Mouse (Mus musculus): ENCODE data around the gene Csnk1g1. TPM values are rescaled to one million over a fixed set of nuclear protein-coding genes. Genes with fewer than 3 reads are reported as not detected.

Csnk1g1 gene
- polyA plus RNA-seq, 1 experiment: 12.4 TPM

DNA sequence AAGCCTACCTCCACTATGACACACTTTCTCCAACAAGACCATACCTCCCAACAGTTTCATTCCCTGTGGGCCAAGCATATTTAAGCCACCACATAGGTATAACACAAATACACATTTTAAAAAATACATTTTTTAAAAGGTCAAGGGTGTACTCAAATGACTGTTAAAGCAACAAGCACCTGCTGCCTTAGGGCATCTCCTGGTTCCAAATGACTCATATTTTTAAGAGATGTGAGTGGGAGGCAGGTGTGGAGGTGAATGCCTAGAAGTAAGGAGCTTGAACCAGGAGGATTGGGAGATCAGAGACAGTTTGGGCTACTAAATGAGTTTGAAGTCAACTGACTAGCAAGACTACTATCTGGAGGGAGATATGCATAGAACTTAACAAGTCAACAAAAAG lies 21.1 kb downstream of the Csnk1g1 start:
- TF ChIP-seq CTCF (IDR thresholded peaks at IDR 0.05; ENCODE audit: borderline replicate concordance, control insufficient read depth, extremely low read depth, insufficient read depth, low read length, poor library complexity) (no peak), POLR2A (IDR thresholded peaks at IDR 0.05; ENCODE audit: control insufficient read depth, extremely low read depth, insufficient read depth, low read length, poor library complexity) (no peak)
- no peak overlapping the region for H3K4me3 ChIP-seq (ENCODE audit: control insufficient read depth, insufficient read depth, low read length)
- no peak overlapping the region for H3K27ac ChIP-seq (ENCODE audit: control insufficient read depth, insufficient read depth, low read length)
- H3K4me1 ChIP-seq (replicated peaks; ENCODE audit: control insufficient read depth, insufficient read depth, low read length): no peaks in the 10 kb centered on the region
- no peaks in the 10 kb centered on the region for H3K36me3 ChIP-seq (ENCODE audit: control insufficient read depth, insufficient read depth, low read length)
- H3K27me3 ChIP-seq (ENCODE audit: control insufficient read depth, insufficient read depth, low read length): no peaks in the 10 kb centered on the region
- no peak for DNase-seq

DNA sequence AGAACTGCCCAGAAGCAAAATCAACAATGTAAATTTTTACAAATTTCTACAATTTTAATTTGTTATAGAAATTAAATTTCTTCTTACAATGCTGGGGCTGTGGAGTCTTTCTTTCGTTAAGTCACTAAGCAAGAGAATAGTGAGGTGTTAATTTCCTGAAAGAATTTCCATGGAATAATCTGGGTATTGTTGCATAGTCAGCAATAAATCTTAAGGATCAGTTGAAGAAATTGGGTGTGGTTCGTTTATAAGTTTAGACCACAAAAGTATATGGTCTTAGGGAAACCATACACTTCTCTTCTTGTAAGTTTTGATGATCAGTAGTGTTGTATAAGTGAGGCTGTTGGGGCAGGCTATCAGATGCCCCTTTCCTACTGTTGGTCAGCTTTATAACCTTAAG lies 28.8 kb downstream of the Csnk1g1 start:
- Histone ChIP-seq H3K27ac (ENCODE audit: control insufficient read depth, insufficient read depth, low read length) (no peak overlapping the region), H3K4me3 (ENCODE audit: control insufficient read depth, insufficient read depth, low read length) (no peak overlapping the region), H3K36me3 (ENCODE audit: control insufficient read depth, insufficient read depth, low read length) (no peaks in the 10 kb centered on the region), H3K4me1 (replicated peaks; ENCODE audit: control insufficient read depth, insufficient read depth, low read length) (no peaks in the 10 kb centered on the region), H3K27me3 (ENCODE audit: control insufficient read depth, insufficient read depth, low read length) (no peaks in the 10 kb centered on the region)
- no peak for DNase-seq
- TF ChIP-seq POLR2A (IDR thresholded peaks at IDR 0.05; ENCODE audit: control insufficient read depth, extremely low read depth, insufficient read depth, low read length, poor library complexity) (no peak), CTCF (IDR thresholded peaks at IDR 0.05; ENCODE audit: borderline replicate concordance, control insufficient read depth, extremely low read depth, insufficient read depth, low read length, poor library complexity) (no peak)
- 90% methylated on average over 2 of the region's 2 CpGs for WGBS

DNA sequence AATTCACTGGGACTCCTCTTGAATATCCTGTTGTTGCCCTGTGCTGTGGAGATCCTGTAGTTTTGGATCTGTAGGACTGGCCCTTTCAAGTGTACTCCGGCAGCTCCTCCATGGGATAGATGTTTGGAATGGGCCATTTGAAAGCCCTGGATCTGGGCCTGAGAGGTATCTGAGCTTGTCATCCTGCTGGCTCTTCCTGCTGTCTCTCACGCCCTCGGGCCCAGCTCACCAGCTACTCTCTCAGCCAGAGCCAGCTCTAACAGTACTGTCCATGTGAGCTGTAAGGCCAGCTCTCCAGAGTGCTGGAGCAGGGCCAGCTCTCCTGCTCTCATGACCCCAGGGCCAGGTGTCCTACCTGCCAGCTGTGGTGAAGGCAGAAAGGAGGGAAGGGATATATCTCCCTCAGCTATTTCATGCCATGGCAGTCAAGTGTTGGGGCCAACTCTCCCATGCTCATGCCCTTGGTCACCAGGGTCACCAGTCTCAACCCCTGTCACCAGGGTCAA lies 42.4 kb downstream of the Csnk1g1 start:
- no peaks in the 10 kb centered on the region for H3K27me3 ChIP-seq (ENCODE audit: control insufficient read depth, insufficient read depth, low read length)
- H3K4me3 ChIP-seq (ENCODE audit: control insufficient read depth, insufficient read depth, low read length): no peak overlapping the region
- no peak for DNase-seq
- TF ChIP-seq CTCF (IDR thresholded peaks at IDR 0.05; ENCODE audit: borderline replicate concordance, control insufficient read depth, extremely low read depth, insufficient read depth, low read length, poor library complexity) (no peak), POLR2A (IDR thresholded peaks at IDR 0.05; ENCODE audit: control insufficient read depth, extremely low read depth, insufficient read depth, low read length, poor library complexity) (no peak)
- 90% methylated on average over 3 of the region's 3 CpGs for WGBS
- no peak overlapping the region for H3K27ac ChIP-seq (ENCODE audit: control insufficient read depth, insufficient read depth, low read length)
- H3K36me3 ChIP-seq (ENCODE audit: control insufficient read depth, insufficient read depth, low read length): no peaks in the 10 kb centered on the region
- no peaks in the 10 kb centered on the region for H3K4me1 ChIP-seq (replicated peaks; ENCODE audit: control insufficient read depth, insufficient read depth, low read length)

DNA sequence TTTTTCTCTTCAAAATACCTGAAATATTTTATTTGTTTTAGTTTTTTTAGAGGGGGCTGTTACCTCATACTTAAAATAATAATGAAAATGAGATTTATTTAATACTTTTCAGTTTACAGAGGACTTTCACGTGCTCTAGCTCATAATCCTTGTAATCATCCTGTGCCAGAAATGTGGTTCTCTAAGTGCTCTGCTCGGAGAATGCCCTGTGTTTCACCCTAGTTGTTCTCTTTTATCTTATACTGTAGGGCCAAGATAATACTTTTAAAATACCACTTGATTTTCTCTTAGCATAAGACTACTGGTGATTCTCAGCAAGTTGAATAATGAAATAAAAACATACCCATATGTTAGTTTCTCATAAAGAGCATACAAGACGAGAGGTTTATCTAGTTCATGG lies 61.3 kb downstream of the Csnk1g1 start:
- H3K4me1 ChIP-seq (replicated peaks; ENCODE audit: control insufficient read depth, insufficient read depth, low read length): no peaks in the 10 kb centered on the region
- 96% methylated on average over 3 of the region's 3 CpGs for WGBS
- H3K27me3 ChIP-seq (ENCODE audit: control insufficient read depth, insufficient read depth, low read length): no peaks in the 10 kb centered on the region
- H3K36me3 ChIP-seq (ENCODE audit: control insufficient read depth, insufficient read depth, low read length): no peaks in the 10 kb centered on the region
- DNase-seq: no peak
- no peak overlapping the region for H3K27ac ChIP-seq (ENCODE audit: control insufficient read depth, insufficient read depth, low read length)
- TF ChIP-seq POLR2A (IDR thresholded peaks at IDR 0.05; ENCODE audit: control insufficient read depth, extremely low read depth, insufficient read depth, low read length, poor library complexity) (no peak), CTCF (IDR thresholded peaks at IDR 0.05; ENCODE audit: borderline replicate concordance, control insufficient read depth, extremely low read depth, insufficient read depth, low read length, poor library complexity) (no peak)
- H3K4me3 ChIP-seq (ENCODE audit: control insufficient read depth, insufficient read depth, low read length): no peak overlapping the region

DNA sequence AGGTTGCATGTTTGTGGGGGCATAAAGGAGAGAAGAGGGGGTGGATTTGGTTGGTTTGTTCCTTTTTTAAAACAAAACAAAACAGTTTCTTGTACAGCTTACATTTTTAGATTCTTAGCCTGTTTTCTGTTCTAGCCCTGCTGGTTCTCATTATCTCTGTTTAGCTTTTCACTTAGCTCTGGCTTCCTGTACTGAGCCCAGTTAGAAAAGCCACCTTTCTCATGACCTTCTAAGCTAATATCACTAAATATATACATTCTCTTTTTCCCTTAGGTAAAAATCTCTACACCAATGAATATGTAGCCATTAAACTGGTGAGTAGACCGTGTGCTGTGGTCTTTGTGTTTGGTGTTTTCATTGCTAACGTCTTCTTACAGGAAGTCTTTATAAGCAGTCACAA lies 64.5 kb downstream of the Csnk1g1 start:
- DNase-seq: no peak
- 93% methylated on average over 2 of the region's 2 CpGs for WGBS
- no peak overlapping the region for H3K27ac ChIP-seq (ENCODE audit: control insufficient read depth, insufficient read depth, low read length)
- no peaks in the 10 kb centered on the region for H3K27me3 ChIP-seq (ENCODE audit: control insufficient read depth, insufficient read depth, low read length)
- H3K4me3 ChIP-seq (ENCODE audit: control insufficient read depth, insufficient read depth, low read length): no peak overlapping the region
- H3K4me1 ChIP-seq (replicated peaks; ENCODE audit: control insufficient read depth, insufficient read depth, low read length): no peaks in the 10 kb centered on the region
- no peaks in the 10 kb centered on the region for H3K36me3 ChIP-seq (ENCODE audit: control insufficient read depth, insufficient read depth, low read length)
- no peak for TF ChIP-seq CTCF (IDR thresholded peaks at IDR 0.05; ENCODE audit: borderline replicate concordance, control insufficient read depth, extremely low read depth, insufficient read depth, low read length, poor library complexity)
- no peak for TF ChIP-seq POLR2A (IDR thresholded peaks at IDR 0.05; ENCODE audit: control insufficient read depth, extremely low read depth, insufficient read depth, low read length, poor library complexity)

DNA sequence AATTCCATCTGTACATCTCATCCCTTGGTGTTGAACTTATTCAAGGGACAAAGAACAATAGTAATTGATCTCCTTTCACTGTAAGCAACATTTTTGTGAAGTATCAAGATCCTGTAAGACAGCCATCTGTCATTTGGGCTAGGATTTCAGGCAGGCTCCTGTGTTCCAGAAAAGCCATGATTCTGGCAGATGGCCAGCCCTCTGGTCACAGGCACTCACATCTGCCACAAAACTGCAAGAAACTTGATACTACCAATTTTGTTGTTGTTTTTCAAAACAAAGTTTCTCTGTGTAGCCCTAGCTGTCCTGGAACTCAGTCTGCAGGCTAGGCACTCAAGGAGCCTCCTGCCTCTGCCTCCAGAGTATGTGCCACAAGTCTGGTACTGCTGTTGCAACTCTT lies 67.2 kb downstream of the Csnk1g1 start:
- DNase-seq: no peak
- no peaks in the 10 kb centered on the region for H3K4me1 ChIP-seq (replicated peaks; ENCODE audit: control insufficient read depth, insufficient read depth, low read length)
- H3K36me3 ChIP-seq (ENCODE audit: control insufficient read depth, insufficient read depth, low read length): no peaks in the 10 kb centered on the region
- H3K27me3 ChIP-seq (ENCODE audit: control insufficient read depth, insufficient read depth, low read length): no peaks in the 10 kb centered on the region
- H3K27ac ChIP-seq (ENCODE audit: control insufficient read depth, insufficient read depth, low read length): no peak overlapping the region
- TF ChIP-seq CTCF (IDR thresholded peaks at IDR 0.05; ENCODE audit: borderline replicate concordance, control insufficient read depth, extremely low read depth, insufficient read depth, low read length, poor library complexity) (no peak), POLR2A (IDR thresholded peaks at IDR 0.05; ENCODE audit: control insufficient read depth, extremely low read depth, insufficient read depth, low read length, poor library complexity) (no peak)
- no peak overlapping the region for H3K4me3 ChIP-seq (ENCODE audit: control insufficient read depth, insufficient read depth, low read length)

DNA sequence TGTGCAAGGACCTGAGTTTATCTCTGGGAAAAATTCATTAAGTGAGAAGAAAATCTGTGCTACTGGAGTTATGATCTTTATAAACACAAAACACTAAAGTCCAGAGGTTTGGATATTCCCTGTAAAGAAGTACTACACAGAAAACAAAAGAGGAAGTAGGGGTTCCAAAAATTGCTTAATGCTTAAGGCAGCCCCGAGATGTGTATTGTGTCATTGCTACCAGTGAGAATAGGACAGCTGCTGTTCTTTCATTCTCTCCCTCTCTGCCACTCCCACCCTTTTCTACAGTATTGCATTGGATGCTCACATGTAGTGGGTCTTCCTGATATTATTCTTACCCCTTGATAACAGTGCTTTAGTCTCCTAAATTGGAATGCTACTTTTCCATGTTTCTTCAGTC lies 74.1 kb downstream of the Csnk1g1 start:
- Histone ChIP-seq H3K4me3 (ENCODE audit: control insufficient read depth, insufficient read depth, low read length) (no peak overlapping the region), H3K27ac (ENCODE audit: control insufficient read depth, insufficient read depth, low read length) (no peak overlapping the region), H3K27me3 (ENCODE audit: control insufficient read depth, insufficient read depth, low read length) (no peaks in the 10 kb centered on the region), H3K4me1 (replicated peaks; ENCODE audit: control insufficient read depth, insufficient read depth, low read length) (no peaks in the 10 kb centered on the region), H3K36me3 (ENCODE audit: control insufficient read depth, insufficient read depth, low read length) (no peaks in the 10 kb centered on the region)
- no peak for DNase-seq
- TF ChIP-seq CTCF (IDR thresholded peaks at IDR 0.05; ENCODE audit: borderline replicate concordance, control insufficient read depth, extremely low read depth, insufficient read depth, low read length, poor library complexity) (no peak), POLR2A (IDR thresholded peaks at IDR 0.05; ENCODE audit: control insufficient read depth, extremely low read depth, insufficient read depth, low read length, poor library complexity) (no peak)
- WGBS: 30% methylated on average over 1 of the region's 1 CpGs
